Mouse (Mus musculus): ENCODE results near the gene Golt1a.

GRCm38 (mm10) chr1:133292608-133293007 is 17.0 kb upstream of the Golt1a start:
- TF ChIP-seq CTCF (IDR thresholded peaks at IDR 0.05; ENCODE audit: low read depth) = no peak
- TF ChIP-seq EP300 (IDR thresholded peaks at IDR 0.05; ENCODE audit: low read depth) = no peak

All from liver, embryonic 14.5 days (tissue).